Mouse (Mus musculus) embryonic fibroblast, embryonic 13.5 days (primary cell): ENCODE data around the gene Wnt16.

Experiments
- CTCF ChIP-seq: IDR thresholded peaks from 2 replicates; pipeline ENCODE4 v1.5.1; 2011; ENCODE audit warnings: mild to moderate bottlenecking, control low read depth, low read length, moderate library complexity, borderline replicate concordance; ENCODE audit not compliant: insufficient read depth
- POLR2A ChIP-seq: IDR thresholded peaks from 2 replicates; pipeline ENCODE4 v1.6.1; 2011; ENCODE audit warnings: low read depth, mild to moderate bottlenecking, control low read depth, low read length, moderate library complexity

GRCm38 (mm10) chr6:22258784-22259183 is 29.2 kb upstream of the Wnt16 start:
- TF ChIP-seq CTCF = no peak
- no peak for TF ChIP-seq POLR2A
